Mouse (Mus musculus): ENCODE results near the gene 1700102P08Rik.

- no peak for TF ChIP-seq CTCF (IDR thresholded peaks at IDR 0.05; ENCODE audit: insufficient read depth, low read length)
- TF ChIP-seq POLR2A (IDR thresholded peaks at IDR 0.05; ENCODE audit: borderline replicate concordance, extremely low read depth, low read depth, low read length), result no peak
Observed at GRCm38 (mm10) chr9:108439176-108439575, 46.6 kb downstream of the 1700102P08Rik start.

Measured in lung, adult 2 months (tissue).